Mouse (Mus musculus): ENCODE data around the gene Olfr251. TPM values are rescaled to one million over a fixed set of nuclear protein-coding genes. Genes with fewer than 3 reads are reported as not detected.

Olfr251 gene
- polyA plus RNA-seq, 1 experiment from 2014 or later = not detected

- Histone ChIP-seq H3K4me2 (no peak within 1 kb of the TSS), H3K4me1 (replicated peaks; ENCODE audit: control insufficient read depth, insufficient read depth, low read length) (no peaks in the 10 kb centered on the region), H3K27ac (ENCODE audit: low read depth, low read length) (no peak within 1 kb of the TSS), H3K4me3 (ENCODE audit: low read depth, low read length) (no peak within 1 kb of the TSS), H3K9ac (ENCODE audit: low read depth, low read length) (no peak within 1 kb of the TSS), H3K27me3 (replicated peaks; ENCODE audit: control insufficient read depth, insufficient read depth, low read length) (no peaks in the 10 kb centered on the region), H3K9me3 (ENCODE audit: control insufficient read depth, low read length) (no peaks in the 10 kb centered on the region; the same call in 1 of the 2 replicates), H3K36me3 (ENCODE audit: control insufficient read depth, insufficient read depth, low read length) (no peaks in the 10 kb centered on the region)
- ATAC-seq (replicated peaks; ENCODE audit: low FRiP score) (no peak), DNase-seq (ENCODE audit: low spot score) (no peak)
- WGBS = 73% methylated on average over 1 of the region's 1 CpGs
Observed at GRCm38 (mm10) chr9:38429155-38429554, 52.3 kb downstream of the Olfr251 start, which contains the start of gene Olfr901. Gene Olfr901, plus strand, starts transcription at chr9:38429455.

Other genes starting within 250 kb of the Olfr251 start
- not detected in 2 replicates for gene Olfr890, start 234.6 kb upstream of the Olfr251 start, polyA plus RNA-seq (2014; fragmentation: Nextera tagmentation; extraction: Ambion mirVana)
- not detected in 2 replicates for gene Olfr891, start 196.3 kb upstream of the Olfr251 start, polyA plus RNA-seq (2014; fragmentation: Nextera tagmentation; extraction: Ambion mirVana)
- not detected in 2 replicates for gene Olfr893, start 168.7 kb upstream of the Olfr251 start, polyA plus RNA-seq (2014; fragmentation: Nextera tagmentation; extraction: Ambion mirVana)
- not detected in 2 replicates for gene Olfr894, start 159.0 kb upstream of the Olfr251 start, polyA plus RNA-seq (2014; fragmentation: Nextera tagmentation; extraction: Ambion mirVana)
- gene Olfr143, start 124.3 kb upstream of the Olfr251 start, polyA plus RNA-seq (2014; fragmentation: Nextera tagmentation; extraction: Ambion mirVana) = not detected in 2 replicates
- gene Olfr895, start 109.2 kb upstream of the Olfr251 start, polyA plus RNA-seq (2014; fragmentation: Nextera tagmentation; extraction: Ambion mirVana) = not detected in 2 replicates
- gene Olfr896-ps1, start 86.0 kb upstream of the Olfr251 start, polyA plus RNA-seq (2014; fragmentation: Nextera tagmentation; extraction: Ambion mirVana) = not detected in 2 replicates
- gene Olfr25, start 48.0 kb upstream of the Olfr251 start, polyA plus RNA-seq (2014; fragmentation: Nextera tagmentation; extraction: Ambion mirVana) = not detected in 2 replicates
- gene Olfr898, start 28.7 kb upstream of the Olfr251 start, polyA plus RNA-seq (2014; fragmentation: Nextera tagmentation; extraction: Ambion mirVana) = not detected in 2 replicates
- not detected in 2 replicates for gene Olfr250, start 10.2 kb upstream of the Olfr251 start, polyA plus RNA-seq (2014; fragmentation: Nextera tagmentation; extraction: Ambion mirVana)
- gene Olfr147, start 24.6 kb downstream of the Olfr251 start, polyA plus RNA-seq (2014; fragmentation: Nextera tagmentation; extraction: Ambion mirVana) = not detected in 2 replicates
- gene Olfr901, start 52.4 kb downstream of the Olfr251 start, polyA plus RNA-seq (2014; fragmentation: Nextera tagmentation; extraction: Ambion mirVana) = not detected in 2 replicates
- gene Olfr902, start 70.6 kb downstream of the Olfr251 start, polyA plus RNA-seq (2014; fragmentation: Nextera tagmentation; extraction: Ambion mirVana) = not detected in 2 replicates
- not detected in 2 replicates for gene Olfr904, start 86.1 kb downstream of the Olfr251 start, polyA plus RNA-seq (2014; fragmentation: Nextera tagmentation; extraction: Ambion mirVana)
- gene Olfr905, start 94.0 kb downstream of the Olfr251 start, polyA plus RNA-seq (2014; fragmentation: Nextera tagmentation; extraction: Ambion mirVana) = not detected in 2 replicates
- gene Olfr906, start 110.0 kb downstream of the Olfr251 start, polyA plus RNA-seq (2014; fragmentation: Nextera tagmentation; extraction: Ambion mirVana) = not detected in 2 replicates
- not detected in 2 replicates for gene Olfr907, start 118.7 kb downstream of the Olfr251 start, polyA plus RNA-seq (2014; fragmentation: Nextera tagmentation; extraction: Ambion mirVana)
- gene Olfr911-ps1, start 144.5 kb downstream of the Olfr251 start, polyA plus RNA-seq (2014; fragmentation: Nextera tagmentation; extraction: Ambion mirVana) = not detected in 2 replicates
- not detected in 2 replicates for gene Olfr910, start 160.8 kb downstream of the Olfr251 start, polyA plus RNA-seq (2014; fragmentation: Nextera tagmentation; extraction: Ambion mirVana)
- not detected in 2 replicates for gene Olfr912, start 203.1 kb downstream of the Olfr251 start, polyA plus RNA-seq (2014; fragmentation: Nextera tagmentation; extraction: Ambion mirVana)
- gene Olfr913, start 215.7 kb downstream of the Olfr251 start, polyA plus RNA-seq (2014; fragmentation: Nextera tagmentation; extraction: Ambion mirVana) = not detected in 2 replicates
- not detected in 2 replicates for gene Olfr914, start 228.0 kb downstream of the Olfr251 start, polyA plus RNA-seq (2014; fragmentation: Nextera tagmentation; extraction: Ambion mirVana)